Mouse (Mus musculus) urinary bladder, postnatal 36 days (tissue): ENCODE measurements around the gene Cul7.

Experiments
- DNase-seq, 2 experiments: peaks; one replicate each; pipeline ENCODE4 v3.0.0; 2022; ENCODE audit warnings: low spot score in 2 of 2, mixed read lengths in 1 of 2

Cul7 gene

GRCm38 (mm10) chr17:46673850-46674529 is 23.9 kb downstream of the Cul7 start, which contains the start of gene Rrp36:
Gene Rrp36, minus strand, starts transcription at chr17:46674352.
- peak; percentile 87 to 92 for DNase-seq

- no peak for DNase-seq
These were observed 24.6 kb downstream of the Cul7 start for GRCm38 (mm10) chr17:46674530-46675283.

GRCm38 (mm10) chr17:46678416-46678815 is 28.3 kb downstream of the Cul7 start, which contains the start of gene Mea1:
Gene Mea1, plus strand, starts transcription at chr17:46678793.
- DNase-seq: no peak

- no peak for DNase-seq
These were observed 28.8 kb downstream of the Cul7 start for GRCm38 (mm10) chr17:46678911-46679310.

GRCm38 (mm10) chr17:46679843-46680759 is 30.0 kb downstream of the Cul7 start:
- no peak for DNase-seq

- peak; percentile 93 to 97 for DNase-seq
These were observed 30.7 kb downstream of the Cul7 start, which contains the start of gene Klhdc3 for GRCm38 (mm10) chr17:46680760-46681373. Gene Klhdc3, minus strand, starts transcription at chr17:46680914.

GRCm38 (mm10) chr17:46681466-46682118 is 31.5 kb downstream of the Cul7 start:
- DNase-seq: no peak

GRCm38 (mm10) chr17:46682654-46683389 is 32.7 kb downstream of the Cul7 start:
- no peak for DNase-seq

- DNase-seq: no peak
These were observed 35.8 kb downstream of the Cul7 start for GRCm38 (mm10) chr17:46685913-46686312.

GRCm38 (mm10) chr17:46690665-46691064 is 40.5 kb downstream of the Cul7 start:
- DNase-seq: no peak

GRCm38 (mm10) chr17:46691390-46691789 is 41.3 kb downstream of the Cul7 start:
- no peak for DNase-seq

GRCm38 (mm10) chr17:46694517-46695063 is 44.5 kb downstream of the Cul7 start:
- DNase-seq: no peak

- DNase-seq: no peak
These were observed 48.4 kb downstream of the Cul7 start for GRCm38 (mm10) chr17:46698515-46698914.

GRCm38 (mm10) chr17:46699245-46699644 is 49.1 kb downstream of the Cul7 start:
- DNase-seq: no peak

- no peak for DNase-seq
These were observed 49.8 kb downstream of the Cul7 start for GRCm38 (mm10) chr17:46699912-46700311.

- no peak for DNase-seq
These were observed 51.4 kb downstream of the Cul7 start for GRCm38 (mm10) chr17:46701489-46701888.

- DNase-seq: no peak
These were observed 52.0 kb downstream of the Cul7 start for GRCm38 (mm10) chr17:46702100-46702499.

GRCm38 (mm10) chr17:46702506-46702905 is 52.4 kb downstream of the Cul7 start:
- no peak for DNase-seq

GRCm38 (mm10) chr17:46703971-46704886 is 54.1 kb downstream of the Cul7 start:
- DNase-seq: no peak
